Mouse (Mus musculus) stomach, embryonic 15.5 days (tissue): ENCODE results near the gene Mettl14. TPM values are rescaled to one million over a fixed set of nuclear protein-coding genes. Genes with fewer than 3 reads are reported as not detected.
"Not testable (repeated sequence)": the region's sequence is repeated elsewhere in the genome, so short reads cannot be mapped to it uniquely, and the experiment has no call there.

Experiments used
- ATAC-seq: fragments of 200-750 bp; cut with Nextera tagmentation; 2 replicates; pipeline ENCODE4 v1.8.0; 2017; ENCODE audit warnings: low read depth, moderate number of reproducible peaks, moderate TSS enrichment; ENCODE audit not compliant: insufficient read depth, low FRiP score
- H3K27ac ChIP-seq: fragments of 300-500 bp; sonication (generic); 2 replicates; pipeline ENCODE4 v1.5.1; 2015; ENCODE audit warnings: mild to moderate bottlenecking, inconsistent platforms
- H3K27me3 ChIP-seq: fragments of 300-500 bp; sonication (generic); replicated peaks from 2 replicates; pipeline ENCODE4 v1.6.1; 2015; ENCODE audit warnings: inconsistent platforms
- H3K36me3 ChIP-seq: fragments of 300-500 bp; sonication (generic); 2 replicates; pipeline ENCODE4 v1.6.1; 2015; ENCODE audit warnings: inconsistent platforms
- H3K4me1 ChIP-seq: fragments of 300-500 bp; sonication (generic); 2 replicates; pipeline ENCODE4 v1.6.1; 2015; ENCODE audit warnings: inconsistent platforms
- H3K4me2 ChIP-seq: fragments of 300-500 bp; sonication (generic); 2 replicates; pipeline ENCODE4 v1.6.1; 2015; ENCODE audit warnings: mild to moderate bottlenecking, inconsistent platforms
- H3K4me3 ChIP-seq: fragments of 300-500 bp; sonication (generic); replicated peaks from 2 replicates; pipeline ENCODE4 v1.5.1; 2015; ENCODE audit warnings: inconsistent platforms
- H3K9ac ChIP-seq: fragments of 300-500 bp; sonication (generic); 2 replicates; pipeline ENCODE4 v1.6.1; 2015; ENCODE audit warnings: inconsistent platforms
- H3K9me3 ChIP-seq: fragments of 300-500 bp; sonication (generic); 2 replicates; pipeline ENCODE4 v1.6.1; 2016; ENCODE audit warnings: inconsistent platforms
- WGBS: fragments of 180-500 bp; shearing (Covaris S2); methylation state at CpG from one replicate; pipeline ENCODE4 v1.1.7; 2015; 5-methylcytosine and 5-hydroxymethylcytosine counted together
- polyA plus RNA-seq: library from polyadenylated mRNA; unstranded; fragments of >200 nt; fragmentation: Nextera tagmentation; extraction: Ambion mirVana; gene quantifications from 2 replicates; pipeline ENCODE4 v1.2.1, GENCODE M21; 2015

Gene Mettl14
- polyA plus RNA-seq, 1 experiment from 2014 or later = 23.3 TPM

DNA sequence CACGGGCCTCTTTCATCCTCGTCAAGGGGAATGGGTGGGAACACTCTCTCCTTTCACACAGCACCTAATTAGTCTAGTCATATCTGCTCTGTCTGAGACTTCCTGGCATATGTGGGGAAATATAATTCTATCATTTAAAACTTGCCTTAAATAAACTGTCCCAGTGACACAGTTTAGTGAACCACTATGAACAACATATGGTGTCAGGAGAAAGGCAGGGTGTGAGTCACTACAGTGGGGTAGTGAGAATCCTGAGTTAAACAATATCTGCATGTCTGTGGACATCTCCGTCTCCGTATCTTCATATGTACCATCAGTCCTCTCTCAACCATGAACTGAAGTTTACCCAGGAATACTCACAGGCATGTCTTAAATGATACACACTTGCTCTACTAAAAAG, 5.3 kb upstream of the Mettl14 start:
- H3K36me3 ChIP-seq = no peaks in the 10 kb centered on the region
- H3K27me3 ChIP-seq = no peaks in the 10 kb centered on the region
- no peaks in the 10 kb centered on the region for H3K9me3 ChIP-seq
- no peak overlapping the region for H3K4me2 ChIP-seq
- no peak overlapping the region for H3K27ac ChIP-seq
- no peak for ATAC-seq
- no peaks in the 10 kb centered on the region for H3K4me1 ChIP-seq
- no peak overlapping the region for H3K4me3 ChIP-seq
- 69% methylated on average over 4 of the region's 4 CpGs for WGBS
- H3K9ac ChIP-seq = no peak overlapping the region

DNA sequence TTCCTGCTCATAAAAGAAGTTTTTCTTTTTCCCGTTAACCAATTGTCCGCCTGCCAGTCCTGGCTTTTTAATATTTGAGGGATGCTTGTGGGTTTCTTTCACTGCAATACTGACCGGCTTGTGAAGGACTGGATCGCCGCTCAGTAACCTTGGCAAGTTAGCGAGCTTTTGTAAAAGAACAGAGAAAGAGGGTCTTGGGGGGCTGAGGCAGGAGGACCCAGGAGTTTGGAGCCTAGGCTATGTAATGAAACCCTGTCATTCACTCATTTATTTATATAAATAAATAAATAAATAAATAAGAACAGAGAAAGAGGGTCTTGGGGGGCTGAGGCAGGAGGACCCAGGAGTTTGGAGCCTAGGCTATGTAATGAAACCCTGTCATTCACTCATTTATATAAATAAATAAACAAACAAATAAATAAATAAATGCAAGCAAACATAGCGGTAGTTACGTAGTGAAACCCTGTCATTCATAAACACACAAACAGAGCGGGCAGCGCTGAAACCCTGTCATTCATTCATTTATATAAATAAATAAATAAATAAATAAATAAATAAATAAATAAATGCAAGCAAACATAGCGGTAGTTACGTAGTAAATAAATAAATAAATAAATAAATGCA, 361 bp upstream of the Mettl14 start:
- 16% methylated on average over 12 of the region's 12 CpGs for WGBS
- not testable (repeated sequence) for H3K36me3 ChIP-seq, H3K4me1 ChIP-seq, H3K27me3 ChIP-seq, H3K9me3 ChIP-seq
- peak overlapping the region; percentile 72 for H3K4me3 ChIP-seq
- peak overlapping the region; percentile 95 for H3K27ac ChIP-seq
- peak overlapping the region; percentile 61 for H3K4me2 ChIP-seq
- peak; percentile 61 for ATAC-seq
- H3K9ac ChIP-seq = peak overlapping the region; percentile 39; the same call in 1 of the 2 replicates

DNA sequence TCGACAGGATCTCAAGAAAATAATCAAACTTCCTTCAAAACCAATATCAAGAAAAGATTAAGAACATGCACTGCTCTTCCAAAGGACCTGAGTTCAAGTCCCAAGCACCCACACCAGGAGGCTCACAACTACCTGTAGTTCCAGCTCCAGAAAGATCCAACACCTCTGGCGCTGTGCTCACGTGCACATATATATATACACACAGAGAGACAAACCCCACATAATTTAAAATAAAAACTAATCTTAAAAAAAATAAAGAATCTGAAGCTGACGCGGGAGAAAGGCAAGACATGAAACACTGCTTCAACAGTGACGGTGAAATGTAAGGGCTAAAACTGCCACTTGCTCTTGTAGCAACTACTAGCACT, 806 bp downstream of the Mettl14 start:
- no peak for ATAC-seq
- H3K27ac ChIP-seq = peak overlapping the region; percentile 95
- WGBS = 6% methylated on average over 6 of the region's 6 CpGs
- no peaks in the 10 kb centered on the region for H3K27me3 ChIP-seq
- no peaks in the 10 kb centered on the region for H3K9me3 ChIP-seq
- H3K36me3 ChIP-seq = peaks cover 6% of the 10 kb centered on the region; the same call in 1 of the 2 replicates
- no peaks in the 10 kb centered on the region for H3K4me1 ChIP-seq
- H3K4me2 ChIP-seq = peak overlapping the region; percentile 58
- H3K9ac ChIP-seq = peak overlapping the region; percentile 45; the same call in 1 of the 2 replicates
- H3K4me3 ChIP-seq = peak overlapping the region; percentile 72

DNA sequence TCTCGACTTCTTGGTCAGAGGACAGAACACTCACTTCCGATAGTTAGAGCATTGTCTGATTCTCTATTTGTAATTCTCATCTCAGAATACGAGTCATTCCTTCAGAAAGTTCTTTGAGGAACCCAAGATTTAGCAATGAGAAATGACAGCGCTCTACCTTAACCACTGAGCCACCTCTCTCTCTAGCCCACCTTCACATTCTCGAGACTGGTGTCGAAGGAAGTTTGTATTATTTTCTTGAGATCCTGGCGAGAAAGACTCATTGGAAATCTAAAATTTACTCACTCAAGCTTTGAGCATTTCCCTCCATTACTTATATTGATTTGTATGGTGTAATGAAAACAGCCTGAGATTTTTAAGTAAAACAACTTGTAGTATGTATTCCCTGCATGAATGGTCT, 1.5 kb downstream of the Mettl14 start:
- peak overlapping the region; percentile 58 for H3K4me2 ChIP-seq
- no peaks in the 10 kb centered on the region for H3K27me3 ChIP-seq
- peak overlapping the region; percentile 72; the same call in 1 of the 2 replicates for H3K4me3 ChIP-seq
- WGBS = 88% methylated on average over 7 of the region's 7 CpGs
- H3K9me3 ChIP-seq = no peaks in the 10 kb centered on the region
- no peak for ATAC-seq
- H3K27ac ChIP-seq = no peak overlapping the region
- 0 out of 2 replicates have a peak overlapping the region, but pooled peaks have one; percentile 6 for H3K9ac ChIP-seq
- H3K4me1 ChIP-seq = no peaks in the 10 kb centered on the region
- H3K36me3 ChIP-seq = peaks cover 6% of the 10 kb centered on the region; the same call in 1 of the 2 replicates

DNA sequence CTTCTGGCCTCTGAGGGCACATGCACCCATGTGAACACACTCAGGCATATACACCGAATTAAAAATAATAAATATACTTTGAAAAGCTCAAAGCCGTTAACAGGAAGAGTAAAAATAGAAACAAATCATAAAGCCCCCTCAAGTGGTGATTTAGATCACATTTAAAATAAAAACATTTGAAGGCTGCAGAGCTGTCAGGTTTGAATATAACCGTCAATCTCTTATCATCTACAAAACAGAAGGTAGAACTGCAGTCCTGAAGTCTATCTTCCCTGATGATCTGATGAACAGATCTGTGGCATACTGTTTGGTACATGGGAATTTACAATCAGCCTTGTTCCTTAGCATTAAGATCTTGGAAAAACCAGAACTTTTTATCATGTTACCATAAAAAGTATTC, 9.3 kb downstream of the Mettl14 start:
- no peak for ATAC-seq
- Histone ChIP-seq H3K27ac (no peak overlapping the region), H3K4me2 (no peak overlapping the region), H3K9me3 (no peaks in the 10 kb centered on the region), H3K9ac (no peak overlapping the region), H3K36me3 (peaks cover 18% of the 10 kb centered on the region), H3K27me3 (no peaks in the 10 kb centered on the region), H3K4me3 (no peak overlapping the region), H3K4me1 (no peaks in the 10 kb centered on the region)
- 90% methylated on average over 3 of the region's 3 CpGs for WGBS

DNA sequence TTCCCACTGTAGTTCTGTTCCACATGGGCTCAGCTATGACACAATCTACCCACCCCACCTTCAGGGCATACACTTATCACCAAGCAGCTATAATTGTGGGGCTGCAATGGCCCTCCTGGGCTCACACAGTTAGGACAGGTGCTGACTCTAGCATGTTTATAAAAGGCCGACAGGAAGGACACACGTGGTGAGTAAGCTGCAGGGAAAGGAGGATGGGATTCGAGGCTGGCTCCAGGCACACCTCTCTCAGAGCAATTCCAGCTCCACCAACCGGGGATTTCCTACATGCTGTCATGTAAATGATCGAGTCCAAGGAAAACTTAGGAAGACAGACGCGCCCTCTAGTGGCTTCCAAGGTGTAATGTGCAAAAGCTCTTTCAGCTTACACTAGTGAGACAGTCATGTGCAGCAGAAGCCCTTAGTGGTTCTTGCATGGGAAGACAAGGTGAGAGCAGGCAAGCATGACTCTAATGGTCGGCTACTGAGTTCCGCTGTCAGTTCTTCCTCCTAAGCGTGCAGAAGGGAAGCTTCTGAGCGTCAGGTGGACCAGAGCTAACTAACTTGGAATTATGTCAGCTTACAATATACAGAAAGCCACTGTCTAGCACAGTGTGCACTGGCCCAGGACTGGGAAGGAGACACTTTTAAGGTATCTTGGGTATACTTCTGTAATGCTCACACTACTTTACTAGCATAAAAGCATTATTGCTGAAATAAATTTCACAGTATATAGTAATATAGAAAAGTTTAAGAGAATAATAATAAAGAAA, 14.0 kb downstream of the Mettl14 start:
- no peaks in the 10 kb centered on the region for H3K9me3 ChIP-seq
- peak; percentile 22; the same call in 1 of the 2 replicates for ATAC-seq
- H3K27me3 ChIP-seq = no peaks in the 10 kb centered on the region
- H3K9ac ChIP-seq = no peak overlapping the region
- H3K4me1 ChIP-seq = no peaks in the 10 kb centered on the region
- WGBS = 33% methylated on average over 11 of the region's 11 CpGs
- 0 out of 2 replicates have a peak, but pooled peaks cover 11% of the 10 kb centered on the region for H3K36me3 ChIP-seq
- H3K4me2 ChIP-seq = no peak overlapping the region
- H3K4me3 ChIP-seq = no peak overlapping the region
- no peak overlapping the region for H3K27ac ChIP-seq

DNA sequence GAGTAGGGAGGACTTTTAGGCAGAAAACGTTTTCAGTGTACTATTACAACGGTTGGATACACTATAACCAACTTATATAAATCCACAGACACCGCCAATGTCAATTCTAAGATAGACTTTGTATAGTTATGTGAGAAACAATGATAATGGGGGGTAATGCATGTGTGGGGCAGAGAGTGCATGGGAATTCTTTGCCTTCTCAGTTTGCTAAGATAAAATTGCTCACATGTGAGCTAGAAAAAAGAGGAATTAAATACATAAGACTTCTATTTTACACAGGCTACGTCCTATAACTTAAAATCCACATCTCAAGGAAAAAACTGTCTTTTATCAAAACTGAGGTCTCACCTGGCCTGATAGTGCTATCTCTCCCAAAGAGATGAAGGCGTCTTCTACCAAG, 15.0 kb downstream of the Mettl14 start:
- no peak for ATAC-seq
- Histone ChIP-seq H3K4me2 (no peak overlapping the region), H3K27me3 (no peaks in the 10 kb centered on the region), H3K4me1 (no peaks in the 10 kb centered on the region), H3K36me3 (peaks cover 15% of the 10 kb centered on the region), H3K9ac (no peak overlapping the region), H3K4me3 (no peak overlapping the region), H3K27ac (no peak overlapping the region), H3K9me3 (no peaks in the 10 kb centered on the region)
- 88% methylated on average over 5 of the region's 5 CpGs for WGBS

DNA sequence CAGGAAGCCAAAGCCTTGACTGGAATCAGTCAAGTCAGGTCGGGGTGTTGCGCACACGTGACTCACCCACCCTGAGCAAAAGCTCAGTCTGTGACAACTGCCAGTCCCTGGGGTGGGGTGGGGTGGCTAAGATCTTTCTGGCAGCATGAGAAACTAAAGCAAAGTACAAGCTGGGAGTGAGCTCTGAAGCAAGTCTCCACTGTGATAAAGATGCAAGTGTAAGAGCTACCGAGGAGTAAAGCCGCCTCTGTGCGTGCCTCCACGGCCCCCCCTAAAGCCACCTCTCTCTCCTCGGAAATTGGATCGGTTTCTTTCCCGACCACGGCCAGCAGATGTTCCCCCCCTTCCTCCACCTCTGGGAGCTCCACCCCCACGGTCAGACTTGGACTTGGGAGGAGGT, 16.7 kb downstream of the Mettl14 start:
- 85% methylated on average over 12 of the region's 12 CpGs for WGBS
- Histone ChIP-seq H3K36me3 (peaks cover 20% of the 10 kb centered on the region), H3K4me1 (no peaks in the 10 kb centered on the region), H3K27ac (no peak overlapping the region), H3K4me3 (no peak overlapping the region), H3K9me3 (no peaks in the 10 kb centered on the region), H3K4me2 (no peak overlapping the region), H3K27me3 (no peaks in the 10 kb centered on the region), H3K9ac (no peak overlapping the region)
- ATAC-seq = no peak

DNA sequence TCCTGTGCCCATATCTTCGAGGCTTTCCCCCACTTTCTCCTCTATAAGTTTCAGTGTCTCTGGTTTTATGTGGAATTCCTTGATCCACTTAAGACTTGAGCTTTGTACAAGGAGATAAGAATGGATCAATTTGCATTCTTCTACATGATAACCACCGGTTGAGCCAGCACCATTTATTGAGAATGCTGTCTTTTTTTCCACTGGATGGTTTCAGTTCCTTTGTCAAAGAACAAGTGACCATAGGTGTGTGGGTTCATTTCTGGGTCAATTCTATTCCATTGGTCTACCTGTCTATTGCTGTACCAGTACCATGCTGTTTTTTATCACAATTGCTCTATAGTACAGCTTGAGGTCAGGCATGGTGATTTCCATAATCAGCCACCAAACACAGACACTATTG, 19.1 kb downstream of the Mettl14 start:
- not testable (repeated sequence) for H3K9me3 ChIP-seq, H3K27me3 ChIP-seq, H3K27ac ChIP-seq, H3K9ac ChIP-seq, ATAC-seq, H3K4me3 ChIP-seq, H3K4me2 ChIP-seq, H3K4me1 ChIP-seq
- 72% methylated on average over 2 of the region's 2 CpGs for WGBS
- H3K36me3 ChIP-seq = peaks cover 33% of the 10 kb centered on the region

DNA sequence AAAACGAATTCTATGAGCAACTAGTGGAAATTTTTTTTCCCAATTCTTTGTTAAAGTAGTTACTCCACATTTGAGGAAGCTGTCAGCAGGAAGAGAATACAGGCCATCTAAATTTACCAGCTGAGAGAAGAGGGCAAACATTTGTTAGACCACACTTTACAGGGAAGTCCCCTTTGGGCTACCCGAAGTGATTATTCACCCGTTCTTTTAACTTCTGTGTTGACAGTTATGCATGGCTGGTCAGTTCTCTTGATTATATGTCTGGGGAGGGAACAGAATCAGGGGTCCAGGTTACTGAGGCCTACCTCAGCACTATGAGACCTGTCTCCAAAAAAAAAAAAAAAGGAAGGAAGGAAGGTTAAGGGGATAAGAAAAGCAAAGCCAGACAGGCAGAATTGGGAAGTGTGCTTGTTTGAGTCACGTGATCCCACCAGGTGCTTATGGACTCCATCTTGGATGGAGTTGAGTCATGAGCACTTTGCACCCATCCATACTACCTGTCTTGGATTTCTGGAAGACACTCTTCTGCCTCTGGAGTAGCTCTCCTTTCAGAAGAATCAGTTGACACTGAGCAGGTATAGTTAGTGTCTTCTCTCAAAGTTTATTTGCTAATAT, 29.4 kb downstream of the Mettl14 start:
- H3K4me2 ChIP-seq = no peak overlapping the region
- 77% methylated on average over 4 of the region's 4 CpGs for WGBS
- H3K27me3 ChIP-seq = no peaks in the 10 kb centered on the region
- no peak overlapping the region for H3K9ac ChIP-seq
- H3K9me3 ChIP-seq = no peaks in the 10 kb centered on the region
- ATAC-seq = no peak
- H3K4me1 ChIP-seq = no peaks in the 10 kb centered on the region
- no peak overlapping the region for H3K4me3 ChIP-seq
- no peak overlapping the region for H3K27ac ChIP-seq
- H3K36me3 ChIP-seq = peaks cover 55% of the 10 kb centered on the region

DNA sequence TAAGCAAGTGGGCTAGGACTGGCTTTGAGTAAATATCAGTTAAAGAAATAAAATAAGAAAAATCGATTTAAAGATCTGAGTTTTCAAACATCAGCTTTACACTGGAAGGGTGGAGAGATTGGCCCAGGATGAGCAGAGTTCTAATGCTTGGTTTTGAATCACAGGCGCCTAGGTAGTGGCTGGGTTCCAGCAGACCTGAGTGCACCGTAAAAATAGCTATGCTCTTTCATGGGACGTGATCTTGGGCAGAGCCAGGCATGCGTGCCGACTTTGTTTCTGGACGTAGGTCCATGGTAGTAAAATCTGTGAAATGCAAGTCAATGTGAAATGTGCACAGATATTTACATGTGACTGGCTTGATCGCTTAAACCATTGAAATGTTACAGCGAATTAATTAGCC, 31.5 kb downstream of the Mettl14 start:
- peaks cover 54% of the 10 kb centered on the region for H3K36me3 ChIP-seq
- 92% methylated on average over 9 of the region's 9 CpGs for WGBS

DNA sequence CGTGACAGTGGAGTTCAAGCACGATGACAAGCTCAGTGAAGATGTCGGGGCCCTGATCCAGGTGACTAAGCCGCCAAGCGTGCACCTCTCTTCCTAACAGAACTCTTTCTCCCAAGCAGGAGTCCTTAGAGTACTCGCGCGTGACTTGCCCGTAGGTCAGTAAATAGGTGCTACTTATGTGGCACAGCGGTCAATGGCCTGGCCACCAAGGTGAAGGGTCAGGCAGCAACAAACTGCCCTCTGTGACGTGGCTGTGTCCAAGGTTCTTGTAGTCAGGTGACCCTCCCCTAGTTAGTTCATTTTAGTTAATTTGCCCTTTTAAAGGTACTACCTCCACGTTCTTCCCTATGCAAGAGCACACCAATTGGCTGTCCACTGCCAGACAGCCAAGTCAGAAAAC, 32.2 kb downstream of the Mettl14 start:
- 92% methylated on average over 12 of the region's 12 CpGs for WGBS
- no peaks in the 10 kb centered on the region for H3K4me1 ChIP-seq
- no peak overlapping the region for H3K9ac ChIP-seq
- no peak overlapping the region for H3K4me2 ChIP-seq
- peaks cover 49% of the 10 kb centered on the region for H3K36me3 ChIP-seq
- H3K27me3 ChIP-seq = no peaks in the 10 kb centered on the region
- H3K9me3 ChIP-seq = no peaks in the 10 kb centered on the region
- no peak overlapping the region for H3K4me3 ChIP-seq
- no peak overlapping the region for H3K27ac ChIP-seq
- no peak for ATAC-seq

More for the DNA sequence above, 31.5 kb downstream of the Mettl14 start:
- Histone ChIP-seq H3K9me3 (no peaks in the 10 kb centered on the region), H3K27ac (no peak overlapping the region), H3K4me1 (no peaks in the 10 kb centered on the region), H3K4me2 (no peak overlapping the region), H3K27me3 (no peaks in the 10 kb centered on the region), H3K9ac (no peak overlapping the region), H3K4me3 (no peak overlapping the region)
- ATAC-seq = no peak
